Mouse (Mus musculus) kidney, adult 2 months (tissue): ENCODE measurements at regions not wholly inside any gene's neighbourhood (a gene's known extent, or its start where the extent isn't known, plus 50 kb on each side); places are given as distances from the start of the nearest gene placed in this dataset.

Experiments
- CTCF ChIP-seq: fragments of 200-500 bp; conservative IDR thresholded peaks from 2 replicates; pipeline ENCODE4 v1.5.1; 2011; ENCODE audit warnings: low read depth, mild to moderate bottlenecking, control low read depth, low read length, moderate library complexity, mixed read lengths; ENCODE audit not compliant: insufficient read depth, insufficient read length
- POLR2A ChIP-seq: fragments of 200-500 bp; IDR thresholded peaks from one replicate; pipeline ENCODE4 v1.6.1; 2011; ENCODE audit warnings: low read depth, low read length, control low read depth

DNA sequence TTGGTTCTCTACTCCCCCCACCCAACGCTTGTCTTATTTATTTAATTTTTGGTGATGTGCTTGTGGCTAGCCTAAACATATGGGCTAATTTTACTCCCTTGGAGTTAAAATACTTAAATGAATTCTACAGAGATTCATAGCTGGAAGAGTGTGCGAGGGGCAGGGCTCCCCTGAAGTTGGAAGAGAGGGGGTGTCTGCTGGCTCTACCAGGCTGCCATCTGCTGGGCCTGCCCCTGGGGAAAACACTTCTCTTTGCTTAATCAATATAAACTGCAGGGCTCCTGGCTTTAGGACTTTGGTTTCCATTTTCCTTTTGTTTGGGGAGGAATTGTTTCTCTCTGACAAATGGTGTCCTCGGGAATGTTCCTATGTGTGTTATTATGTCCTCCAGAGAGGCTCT is 92.5 kb upstream of the Kcnd3 start:
- TF ChIP-seq POLR2A, result no peak
- no peak for TF ChIP-seq CTCF
